Mouse (Mus musculus) CH12.LX (cell line): ENCODE measurements around the gene Hras. TPM values are rescaled to one million over a fixed set of nuclear protein-coding genes. Genes with fewer than 3 reads are reported as not detected.

Source experiments
- DNase-seq: peaks from one replicate; pipeline ENCODE4 v3.0.0-alpha.2; 2013; ENCODE audit errors: extremely low read depth
- H3K27ac ChIP-seq: 2 replicates; pipeline ENCODE4 v1.5.1; 2012; ENCODE audit warnings: low read depth, mild to moderate bottlenecking, control low read depth, moderate library complexity; ENCODE audit not compliant: insufficient read depth
- H3K27me3 ChIP-seq: replicated peaks from 2 replicates; pipeline ENCODE3; 2012; ENCODE audit warnings: inconsistent platforms
- H3K36me3 ChIP-seq, 2 experiments: replicated peaks in 1 of 2; 2 replicates each; pipeline versions ENCODE3 to v1.6.1; 2012; ENCODE audit warnings: inconsistent platforms in 1 of 2, low read length in 1 of 2, mild to moderate bottlenecking in 1 of 2, mixed read lengths in 1 of 2, moderate library complexity in 1 of 2; ENCODE audit not compliant: control insufficient read depth in 1 of 2, insufficient read depth in 1 of 2
- H3K4me1 ChIP-seq, 2 experiments: 2 replicates each; pipeline ENCODE4 v1.6.1; 2012; ENCODE audit warnings: inconsistent platforms in 1 of 2, moderate library complexity in 1 of 2; ENCODE audit not compliant: insufficient read depth in 2 of 2, control insufficient read depth in 1 of 2
- H3K4me2 ChIP-seq: 2 replicates; pipeline ENCODE4 v1.6.1; 2012; ENCODE audit warnings: low read depth, mild to moderate bottlenecking, control low read depth; ENCODE audit not compliant: poor library complexity, insufficient read depth, severe bottlenecking
- H3K4me3 ChIP-seq, 3 experiments: fragments of 150-350 bp in 1 of 3; sonication (generic) in 1 of 3; replicated peaks in 1 of 3; 2 replicates each; pipeline versions ENCODE3 to v1.5.1; 2011 to 2012; ENCODE audit warnings: low read depth in 2 of 3, low read length in 2 of 3, mild to moderate bottlenecking in 2 of 3, moderate library complexity in 2 of 3, control low read depth in 1 of 3, improper control_type of control experiment in 1 of 3, inconsistent platforms in 1 of 3, mixed read lengths in 1 of 3; ENCODE audit not compliant: poor library complexity in 1 of 3
- H3K79me2 ChIP-seq: replicated peaks from 2 replicates; pipeline ENCODE4 v1.6.1; 2012; ENCODE audit warnings: mild to moderate bottlenecking, moderate library complexity; ENCODE audit not compliant: control insufficient read depth, poor library complexity, insufficient read depth, severe bottlenecking; ENCODE audit errors: extremely low read depth
- H3K9ac ChIP-seq: 2 replicates; pipeline ENCODE4 v1.6.1; 2012; ENCODE audit warnings: low read depth, mild to moderate bottlenecking, control low read depth, moderate library complexity; ENCODE audit not compliant: insufficient read depth
- H3K9me3 ChIP-seq: replicated peaks from 2 replicates; pipeline ENCODE3; 2012; ENCODE audit warnings: low read length, inconsistent platforms, mixed read lengths
- CHD1 ChIP-seq: IDR thresholded peaks from 2 replicates; pipeline ENCODE4 v1.6.1; 2012; ENCODE audit warnings: low read depth, low read length, improper control_type of control experiment, inconsistent platforms
- CTCF ChIP-seq, 2 experiments: IDR thresholded peaks in 1 of 2; conservative IDR thresholded peaks in 1 of 2; 2 replicates each; pipeline ENCODE4 v1.5.1; 2011 to 2012; ENCODE audit warnings: low read depth in 2 of 2, low read length in 2 of 2, improper control_type of control experiment in 1 of 2, inconsistent platforms in 1 of 2, mild to moderate bottlenecking in 1 of 2, moderate library complexity in 1 of 2
- E2F4 ChIP-seq: IDR thresholded peaks from 2 replicates; pipeline ENCODE4 v1.6.1; 2011; ENCODE audit warnings: low read depth, low read length, improper control_type of control experiment; ENCODE audit not compliant: insufficient replicate concordance
- ETS1 ChIP-seq: conservative IDR thresholded peaks from 2 replicates; pipeline ENCODE4 v1.6.1; 2012; ENCODE audit warnings: low read depth, mild to moderate bottlenecking, inconsistent platforms, low read length, improper control_type of control experiment, moderate library complexity
- HCFC1 ChIP-seq: IDR thresholded peaks from 2 replicates; pipeline ENCODE4 v1.6.1; 2012; ENCODE audit warnings: low read depth, mild to moderate bottlenecking, inconsistent platforms, low read length, improper control_type of control experiment
- IRF4 ChIP-seq: IDR thresholded peaks from 2 replicates; pipeline ENCODE4 v1.6.1; 2014; ENCODE audit warnings: low read depth, mild to moderate bottlenecking, inconsistent platforms, low read length, improper control_type of control experiment
- JUN ChIP-seq: IDR thresholded peaks from 2 replicates; pipeline ENCODE4 v1.6.1; 2011; ENCODE audit warnings: low read depth, mild to moderate bottlenecking, low read length, improper control_type of control experiment, moderate library complexity; ENCODE audit not compliant: insufficient read depth
- JUND ChIP-seq: conservative IDR thresholded peaks from 2 replicates; pipeline ENCODE4 v1.6.1; 2011; ENCODE audit warnings: low read depth, low read length, improper control_type of control experiment
- KAT2A ChIP-seq: IDR thresholded peaks from 2 replicates; pipeline ENCODE4 v1.6.1; 2012; ENCODE audit warnings: low read length, improper control_type of control experiment, inconsistent platforms; ENCODE audit not compliant: insufficient replicate concordance
- MAZ ChIP-seq: IDR thresholded peaks from 2 replicates; pipeline ENCODE4 v1.6.1; 2012; ENCODE audit warnings: low read depth, mild to moderate bottlenecking, inconsistent platforms, low read length, improper control_type of control experiment, moderate library complexity
- MEF2A ChIP-seq: IDR thresholded peaks from 2 replicates; pipeline ENCODE4 v1.6.1; 2014; ENCODE audit warnings: low read depth, mild to moderate bottlenecking, inconsistent platforms, low read length, improper control_type of control experiment, borderline replicate concordance
- MXI1 ChIP-seq: IDR thresholded peaks from 2 replicates; pipeline ENCODE4 v1.6.1; 2011; ENCODE audit warnings: mild to moderate bottlenecking, low read depth, low read length, improper control_type of control experiment
- NELFE ChIP-seq: IDR thresholded peaks from 2 replicates; pipeline ENCODE4 v1.6.1; 2011; ENCODE audit warnings: low read depth, low read length, improper control_type of control experiment
- NRF1 ChIP-seq: IDR thresholded peaks from 2 replicates; pipeline ENCODE4 v1.6.1; 2014; ENCODE audit warnings: low read depth, mild to moderate bottlenecking, inconsistent platforms, low read length, improper control_type of control experiment, moderate library complexity
- PAX5 ChIP-seq: IDR thresholded peaks from 2 replicates; pipeline ENCODE4 v1.6.1; 2012; ENCODE audit warnings: low read length, inconsistent platforms, mixed read lengths
- RAD21 ChIP-seq: IDR thresholded peaks from 2 replicates; pipeline ENCODE4 v1.6.1; 2011; ENCODE audit warnings: low read depth, mild to moderate bottlenecking, low read length, improper control_type of control experiment, moderate library complexity
- RCOR1 ChIP-seq: conservative IDR thresholded peaks from 2 replicates; pipeline ENCODE4 v1.6.1; 2012; ENCODE audit warnings: low read depth, mild to moderate bottlenecking, inconsistent platforms, low read length, improper control_type of control experiment
- SIN3A ChIP-seq: IDR thresholded peaks from 2 replicates; pipeline ENCODE4 v1.6.1; 2012; ENCODE audit warnings: low read length, improper control_type of control experiment, inconsistent platforms
- SMC3 ChIP-seq: IDR thresholded peaks from 2 replicates; pipeline ENCODE4 v1.6.1; 2011; ENCODE audit warnings: low read depth, low read length, improper control_type of control experiment
- USF1 ChIP-seq: IDR thresholded peaks from 2 replicates; pipeline ENCODE4 v1.6.1; 2014; ENCODE audit warnings: low read depth, mild to moderate bottlenecking, inconsistent platforms, low read length, improper control_type of control experiment
- USF2 ChIP-seq: conservative IDR thresholded peaks from 2 replicates; pipeline ENCODE4 v1.6.1; 2011; ENCODE audit warnings: low read depth, low read length, improper control_type of control experiment
- ZKSCAN1 ChIP-seq: IDR thresholded peaks from 2 replicates; pipeline ENCODE4 v1.6.1; 2012; ENCODE audit warnings: low read depth, inconsistent platforms, low read length, improper control_type of control experiment, borderline replicate concordance
- ZMIZ1 ChIP-seq: IDR thresholded peaks from 2 replicates; pipeline ENCODE4 v1.6.1; 2012; ENCODE audit warnings: low read depth, mild to moderate bottlenecking, inconsistent platforms, low read length, improper control_type of control experiment
- dilution Hi-C: fragments of 300-500 bp; cut with MboI; formaldehyde crosslinking; loops from 2 replicates; pipeline ENCODE4 v1.14.3; 2020; ENCODE audit warnings: low sequenced_read_pairs; ENCODE audit not compliant: extremely low pct_unique_long_range_greater_than_20kb, extremely low pct_ligation_motif_present
- in situ Hi-C: fragments of 300-500 bp; cut with MboI; formaldehyde crosslinking; loops from 3 replicates; pipeline ENCODE4 v1.14.3; 2019; ENCODE audit warnings: low sequenced_read_pairs, low pct_ligation_motif_present, low pct_unique_long_range_greater_than_20kb, mixed read lengths
- polyA plus RNA-seq: library from polyadenylated mRNA; unstranded; fragments of >175 nt; gene quantifications from 2 replicates; pipeline ENCODE4 v1.2.1, GENCODE M21; 2012; ENCODE audit warnings: low read depth; ENCODE audit not compliant: insufficient read length
- total RNA-seq, 2 experiments: library from RNA; depleted of rRNA; stranded (reverse); fragments of 300-350 nt in 1 of 2; fragments of >200 nt in 1 of 2; gene quantifications; 2 replicates each; pipeline ENCODE4 v1.2.3; 2012 to 2014

The Hras gene
- total and polyA plus RNA-seq, 3 experiments, result 43.6 to 82.0 (median 71.3) TPM

DNA sequence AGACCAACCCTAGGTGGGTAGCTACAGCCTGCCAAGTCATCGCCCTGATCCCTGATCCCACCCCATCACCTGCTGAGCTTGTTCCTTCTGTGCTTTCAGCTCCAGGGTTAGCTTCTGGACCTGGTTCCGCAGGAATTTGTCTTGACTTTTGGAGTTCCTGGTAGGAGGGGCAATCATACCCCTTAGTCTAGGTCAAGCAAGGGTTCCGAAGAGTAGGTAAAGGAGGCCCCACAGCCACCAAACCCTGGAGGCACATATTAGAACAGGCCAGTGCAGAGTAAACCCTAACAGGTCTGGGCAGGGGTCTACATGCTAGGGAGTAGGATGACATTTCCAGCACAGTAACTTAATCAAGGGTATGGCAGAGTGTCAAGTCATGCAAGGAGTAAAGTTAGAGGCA is 19.3 kb upstream of the Hras start:
- dilution Hi-C loops, result no loop called here
- Histone ChIP-seq H3K9ac (no peak overlapping the region), H3K4me3 (no peak overlapping the region), H3K4me2 (no peak overlapping the region), H3K27me3 (peaks cover 40% of the 10 kb centered on the region), H3K27ac (no peak overlapping the region), H3K36me3 (peaks cover 0 to 12% of the 10 kb centered on the region in 2 experiments), H3K9me3 (no peaks in the 10 kb centered on the region), H3K79me2 (no peaks in the 10 kb centered on the region), H3K4me1 (peaks cover 10 to 15% of the 10 kb centered on the region in 2 experiments)
- no peak for DNase-seq
- no peak for TF ChIP-seq ETS1
- no peak for TF ChIP-seq SMC3
- no peak for TF ChIP-seq NELFE
- TF ChIP-seq USF2, result no peak
- no peak for TF ChIP-seq JUND
- no peak for TF ChIP-seq SIN3A
- TF ChIP-seq ZMIZ1, result no peak
- no peak for TF ChIP-seq KAT2A
- TF ChIP-seq RCOR1, result no peak
- TF ChIP-seq IRF4, result no peak
- TF ChIP-seq CTCF (conservative IDR thresholded peaks at IDR 0.05 in 1 of 2, IDR thresholded peaks at IDR 0.05 in 1 of 2; ENCODE audit: low read depth in 2 of 2, low read length in 2 of 2), result no peak
- no peak for TF ChIP-seq ZKSCAN1
- no peak for TF ChIP-seq RAD21
- no peak for TF ChIP-seq HCFC1
- TF ChIP-seq MXI1, result no peak
- no peak for TF ChIP-seq JUN
- no peak for TF ChIP-seq PAX5
- no peak for TF ChIP-seq E2F4
- TF ChIP-seq NRF1, result no peak
- in situ Hi-C loops, result no loop called here

DNA sequence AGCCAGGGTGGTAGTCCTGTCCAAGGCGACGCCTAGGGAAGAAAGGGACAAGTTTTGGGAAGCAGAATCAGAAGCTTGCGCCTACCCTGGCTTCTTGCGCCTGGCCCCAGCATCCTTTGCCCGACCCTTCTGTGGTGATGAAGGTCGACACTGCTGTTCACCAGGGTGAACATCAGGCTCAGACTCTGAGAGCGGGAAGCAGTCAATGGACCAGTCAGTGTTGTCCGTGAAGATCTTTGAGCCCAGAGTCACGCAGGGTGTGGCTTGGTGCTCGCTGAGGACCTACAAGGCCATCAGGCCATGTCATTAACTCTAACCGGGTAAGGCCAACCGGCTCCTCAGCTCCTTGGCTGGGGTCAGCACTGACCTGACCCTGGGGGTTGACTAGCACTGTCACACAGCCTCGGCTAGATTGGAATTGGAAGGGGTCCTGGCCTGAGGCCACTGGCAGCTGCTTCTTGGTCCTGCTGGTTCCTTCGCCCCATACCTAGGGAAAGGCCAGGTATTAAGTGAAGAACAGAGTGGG is 16.9 kb upstream of the Hras start:
- in situ Hi-C loops (no loop called here), dilution Hi-C loops (no loop called here)
- Histone ChIP-seq H3K79me2 (no peaks in the 10 kb centered on the region), H3K4me3 (no peak overlapping the region), H3K9me3 (no peaks in the 10 kb centered on the region), H3K9ac (no peak overlapping the region), H3K27ac (no peak overlapping the region), H3K4me1 (peaks cover 4 to 6% of the 10 kb centered on the region in 2 experiments), H3K36me3 (no peaks in the 10 kb centered on the region), H3K27me3 (peaks cover 42% of the 10 kb centered on the region), H3K4me2 (no peak overlapping the region)
- no peak for DNase-seq
- TF ChIP-seq NRF1, result no peak
- TF ChIP-seq JUN, result no peak
- TF ChIP-seq KAT2A, result no peak
- TF ChIP-seq USF1, result no peak
- no peak for TF ChIP-seq SIN3A
- no peak for TF ChIP-seq MAZ
- no peak for TF ChIP-seq MEF2A
- no peak for TF ChIP-seq HCFC1
- TF ChIP-seq MXI1, result no peak
- TF ChIP-seq JUND, result no peak
- TF ChIP-seq CHD1, result no peak
